In genomic region chr3:101595866-101596630, GRCm38 (mm10) we compare ENCODE assay signal across 8 mouse cellular contexts. TPM values are rescaled to one million over a fixed set of nuclear protein-coding genes. Genes with fewer than 3 reads are reported as not detected.
DNase-seq lines count a peak whose midpoint lies in the region; TF ChIP-seq lines count a peak whose summit lies in the region.

No protein-coding gene starts in this region.

- no peak for DNase-seq in heart, adult 2 months
- DNase-seq in heart, postnatal 36 days, result no peak
- no peak for DNase-seq in testis, postnatal 10 days (ENCODE audit: low spot score)
- peak; percentile 75 to 94 for DNase-seq in left cerebral cortex, postnatal 25 days (ENCODE audit: low spot score in 2 of 2)
- no peak for DNase-seq in gastrocnemius, postnatal 10 days
- DNase-seq in adrenal gland, adult 8-10 months, result no peak
- no peak for DNase-seq in thymus, postnatal 0 days (ENCODE audit: low spot score)

- TF ChIP-seq CTCF in heart, adult 2 months (IDR thresholded peaks at IDR 0.05), result no peak
- TF ChIP-seq CTCF in testis, adult 2 months (IDR thresholded peaks at IDR 0.05; ENCODE audit: control insufficient read depth, insufficient read depth, insufficient replicate concordance, low read depth, low read length), result no peak

- TF ChIP-seq EP300 in heart, adult 2 months (IDR thresholded peaks at IDR 0.05; ENCODE audit: insufficient read depth, low read depth, low read length), result 0 out of 2 replicates have a peak, but pooled peaks have one; percentile 57

- H3K79me2 ChIP-seq in heart, adult 2 months (replicated peaks; ENCODE audit: control insufficient read depth, insufficient read depth, low read length), result peaks cover 4% of the 10 kb centered on the region; the same call in 1 of the 2 replicates

- peaks cover 29% of the 10 kb centered on the region for H3K4me1 ChIP-seq in heart, adult 2 months (ENCODE audit: control insufficient read depth, insufficient read depth, low read length)
- H3K4me1 ChIP-seq in testis, adult 2 months (ENCODE audit: control insufficient read depth, insufficient read depth, low read length), result peaks cover 2% of the 10 kb centered on the region

- no peak overlapping the region; the same call in 1 of the 2 replicates for H3K4me3 ChIP-seq in heart, adult 2 months
- H3K4me3 ChIP-seq in testis, adult 2 months (ENCODE audit: control insufficient read depth, low read depth, low read length), result no peak overlapping the region

- intact Hi-C loops in heart, adult 2 months (cut with DNase I), result loop anchor here (2.0 kb wide), 1 partner anchor 41 kb away; no protein-coding TSS in a partner anchor
- intact Hi-C loops in heart, postnatal 36 days (cut with DNase I), result loop anchor here (2.0 kb wide), 1 partner anchor 43 kb away; no protein-coding TSS in a partner anchor
- intact Hi-C loops in left cerebral cortex, postnatal 25 days (cut with DNase I), result no loop called here

- TF ChIP-seq POLR2A in heart, adult 2 months (IDR thresholded peaks at IDR 0.05; ENCODE audit: insufficient read depth, low read depth, low read length), result peak; percentile 39; the same call in 1 of the 2 replicates
- TF ChIP-seq POLR2A in testis, adult 2 months (IDR thresholded peaks at IDR 0.05; ENCODE audit: control insufficient read depth, low read depth, low read length), result no peak

- WGBS in heart, adult 2 months, result 41% methylated on average over 14 of the region's 14 CpGs

- peaks cover 68% of the 10 kb centered on the region for H3K36me3 ChIP-seq in heart, adult 2 months (ENCODE audit: control insufficient read depth, insufficient read depth, low read length)
- no peaks in the 10 kb centered on the region for H3K36me3 ChIP-seq in testis, adult 2 months (ENCODE audit: control insufficient read depth, insufficient read depth, low read length)

- H3K9ac ChIP-seq in heart, adult 2 months (ENCODE audit: low read depth, low read length), result no peak overlapping the region; the same call in 1 of the 2 replicates

- peak overlapping the region; percentile 84 for H3K27ac ChIP-seq in heart, adult 2 months
- H3K27ac ChIP-seq in testis, adult 2 months (ENCODE audit: control insufficient read depth, insufficient read depth, low read depth, low read length), result peak overlapping the region; percentile 40

- H3K27me3 ChIP-seq in heart, adult 2 months (ENCODE audit: control insufficient read depth, insufficient read depth, low read length), result no peaks in the 10 kb centered on the region
- no peaks in the 10 kb centered on the region for H3K27me3 ChIP-seq in testis, adult 2 months (ENCODE audit: control insufficient read depth, insufficient read depth, low read length)

RNA-seq across cellular contexts. Expression of gene Atp1a1, which starts 8.4 kb away (rescaled TPM):
- total RNA-seq in heart, adult 2 months (2021), result 100 to 1,000 TPM; 800 to 832 TPM
- 523 and 821 TPM in 2 replicates for polyA plus RNA-seq in heart, adult 2 months (2012; rRNA removed)
- total RNA-seq in heart, postnatal 36 days (2021), result 100 to 1,000 TPM; 564 to 643 TPM
- polyA plus RNA-seq in testis, adult 2 months (2012; rRNA removed), result 54.7 and 57.0 TPM in 2 replicates
- 1,000 to 10,000 TPM; 1,156 to 1,300 TPM for total RNA-seq in left cerebral cortex, postnatal 25 days (2021)
- total RNA-seq in gastrocnemius, postnatal 10 days (2021), result 10 to 100 TPM; 71.2 to 86.4 TPM
- total RNA-seq in adrenal gland, adult 8-10 months (2022), result 100 to 1,000 TPM; 800 to 966 (median 845) TPM
- polyA plus RNA-seq in thymus, postnatal 0 days (2015; fragmentation: Nextera tagmentation; extraction: Ambion mirVana), result 106 and 112 TPM in 2 replicates

Comparison
In these comparisons a context has a peak if more than half of its experiments do, and no peak if none do; other contexts are left out.
1. DNase-seq: peak in left cerebral cortex, postnatal 25 days (2 of 2); none in heart, adult 2 months (0 of 2), heart, postnatal 36 days (0 of 2), testis, postnatal 10 days (single experiment), gastrocnemius, postnatal 10 days (single experiment), adrenal gland, adult 8-10 months (single experiment) and thymus, postnatal 0 days (single experiment).
2. RNA of gene Atp1a1, which starts 8.4 kb away (total RNA-seq): 1,156 to 1,300 TPM in left cerebral cortex, postnatal 25 days, 800 to 966 TPM in adrenal gland, adult 8-10 months, 800 to 832 TPM in heart, adult 2 months and 564 to 643 TPM in heart, postnatal 36 days; 71.2 to 86.4 TPM in gastrocnemius, postnatal 10 days; every median in the first group is over 4 times any median in the second.